Mouse (Mus musculus): ENCODE data around the gene Hmcn1. TPM values are rescaled to one million over a fixed set of nuclear protein-coding genes. Genes with fewer than 3 reads are reported as not detected.

Gene Hmcn1
- polyA plus RNA-seq, 1 experiment from 2014 or later, result 8.8 TPM

DNA sequence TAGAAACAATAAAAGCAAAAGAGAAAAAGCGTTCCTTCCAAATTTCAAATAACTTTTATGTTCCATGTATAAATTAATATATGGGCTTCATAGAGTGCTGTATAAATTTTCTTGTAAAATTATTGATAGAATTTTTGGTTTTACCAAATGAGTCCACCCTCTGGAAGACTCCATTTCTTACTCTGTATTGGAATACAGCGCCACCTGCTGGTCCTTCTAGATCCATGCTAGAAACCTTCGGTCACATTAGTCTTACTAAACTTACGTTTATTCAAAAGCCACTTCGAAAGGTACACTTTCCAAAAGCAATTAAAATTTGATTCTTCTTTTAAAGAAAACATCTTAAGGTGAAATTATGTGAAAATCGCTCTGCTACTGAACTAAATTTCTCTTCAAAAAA, 73.0 kb downstream of the Hmcn1 start:
- H3K4me1 ChIP-seq, result no peaks in the 10 kb centered on the region
- WGBS, result 57% methylated on average over 6 of the region's 6 CpGs
- no peak overlapping the region for H3K27ac ChIP-seq
- no peak overlapping the region for H3K9ac ChIP-seq
- no peak overlapping the region for H3K4me3 ChIP-seq
- H3K27me3 ChIP-seq (replicated peaks), result no peaks in the 10 kb centered on the region
- H3K36me3 ChIP-seq, result no peaks in the 10 kb centered on the region
- no peaks in the 10 kb centered on the region for H3K9me3 ChIP-seq
- no peak for ATAC-seq (ENCODE audit: low FRiP score, low read depth)
- H3K4me2 ChIP-seq (replicated peaks), result no peak overlapping the region

DNA sequence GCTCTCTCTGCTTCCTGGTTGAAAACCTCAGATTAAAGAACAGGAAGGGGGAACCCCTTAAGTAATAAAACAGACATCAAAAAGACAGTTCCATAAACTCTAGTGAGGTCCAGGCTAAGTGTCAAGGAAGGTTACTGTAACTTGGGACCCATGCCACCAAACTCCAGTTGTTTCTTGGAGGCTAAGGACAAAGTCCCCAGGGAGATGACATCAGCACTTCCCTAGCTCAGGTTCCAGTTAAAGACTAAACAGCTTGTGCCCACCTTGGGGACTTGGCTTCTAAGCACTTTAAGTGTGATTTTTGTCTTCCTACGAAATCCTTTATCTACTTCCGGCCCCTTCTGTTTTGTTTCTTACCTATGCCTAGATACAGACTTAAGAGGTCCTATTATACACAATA, 78.3 kb downstream of the Hmcn1 start:
- Histone ChIP-seq H3K4me3 (no peak overlapping the region), H3K9me3 (no peaks in the 10 kb centered on the region), H3K4me2 (replicated peaks) (no peak overlapping the region), H3K27ac (no peak overlapping the region), H3K27me3 (replicated peaks) (no peaks in the 10 kb centered on the region), H3K9ac (no peak overlapping the region), H3K4me1 (no peaks in the 10 kb centered on the region), H3K36me3 (no peaks in the 10 kb centered on the region)
- 88% methylated on average over 2 of the region's 2 CpGs for WGBS
- ATAC-seq (ENCODE audit: low FRiP score, low read depth), result no peak

DNA sequence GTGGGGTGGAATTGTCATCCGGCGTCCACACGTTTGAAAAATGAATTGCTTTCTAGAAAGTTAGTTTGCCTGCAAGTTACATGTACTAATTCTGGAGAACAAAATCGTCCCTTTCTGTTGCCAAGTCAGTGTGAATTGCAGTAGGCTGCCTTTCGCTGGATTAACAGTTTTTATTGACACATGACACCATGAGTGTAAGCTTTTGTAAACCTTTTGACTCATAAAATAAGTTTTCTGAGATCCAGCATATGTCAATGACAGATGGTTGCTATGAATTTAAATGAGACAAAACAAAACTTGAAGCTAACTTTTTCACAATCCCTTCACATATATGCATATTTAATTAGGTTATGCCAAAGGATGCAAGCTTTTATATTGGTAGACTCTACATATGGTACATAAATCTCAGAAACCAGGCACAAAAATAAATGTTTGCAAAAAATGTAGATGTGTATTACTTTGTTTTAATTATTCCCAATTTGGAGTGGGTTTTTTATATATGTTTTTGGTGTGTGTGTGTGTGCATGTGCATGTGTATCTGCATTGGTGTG, 79.6 kb downstream of the Hmcn1 start:
- Histone ChIP-seq H3K9me3 (no peaks in the 10 kb centered on the region), H3K4me2 (replicated peaks) (no peak overlapping the region), H3K9ac (no peak overlapping the region), H3K4me1 (no peaks in the 10 kb centered on the region), H3K4me3 (no peak overlapping the region), H3K27me3 (replicated peaks) (no peaks in the 10 kb centered on the region), H3K36me3 (no peaks in the 10 kb centered on the region), H3K27ac (no peak overlapping the region)
- ATAC-seq (ENCODE audit: low FRiP score, low read depth), result no peak
- WGBS, result 88% methylated on average over 5 of the region's 5 CpGs

DNA sequence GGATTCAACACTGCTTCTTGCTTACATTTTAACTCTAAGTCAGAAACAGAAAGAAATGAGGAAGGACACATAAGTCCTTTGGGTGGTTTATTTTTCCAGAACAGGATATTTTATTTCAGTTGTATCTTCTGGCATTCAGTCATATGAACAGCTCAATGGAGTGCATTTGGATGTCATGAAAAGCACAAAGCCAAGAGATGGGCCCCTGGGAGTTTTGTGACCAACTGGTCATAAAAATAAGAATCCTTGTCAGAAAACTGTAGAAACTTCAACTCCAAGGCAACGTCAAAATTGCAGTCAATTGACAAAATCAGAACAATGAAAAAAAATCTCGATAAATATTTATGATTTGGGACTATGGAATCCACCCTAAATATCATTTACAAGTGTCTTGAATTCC, 83.6 kb downstream of the Hmcn1 start:
- Histone ChIP-seq H3K4me2 (replicated peaks) (no peak overlapping the region), H3K9me3 (no peaks in the 10 kb centered on the region), H3K36me3 (no peaks in the 10 kb centered on the region), H3K4me3 (no peak overlapping the region), H3K9ac (no peak overlapping the region), H3K27ac (no peak overlapping the region), H3K4me1 (no peaks in the 10 kb centered on the region), H3K27me3 (replicated peaks) (no peaks in the 10 kb centered on the region)
- 85% methylated on average over 2 of the region's 2 CpGs for whole genome bisulfite sequencing
- no peak for ATAC-seq (ENCODE audit: low FRiP score, low read depth)

DNA sequence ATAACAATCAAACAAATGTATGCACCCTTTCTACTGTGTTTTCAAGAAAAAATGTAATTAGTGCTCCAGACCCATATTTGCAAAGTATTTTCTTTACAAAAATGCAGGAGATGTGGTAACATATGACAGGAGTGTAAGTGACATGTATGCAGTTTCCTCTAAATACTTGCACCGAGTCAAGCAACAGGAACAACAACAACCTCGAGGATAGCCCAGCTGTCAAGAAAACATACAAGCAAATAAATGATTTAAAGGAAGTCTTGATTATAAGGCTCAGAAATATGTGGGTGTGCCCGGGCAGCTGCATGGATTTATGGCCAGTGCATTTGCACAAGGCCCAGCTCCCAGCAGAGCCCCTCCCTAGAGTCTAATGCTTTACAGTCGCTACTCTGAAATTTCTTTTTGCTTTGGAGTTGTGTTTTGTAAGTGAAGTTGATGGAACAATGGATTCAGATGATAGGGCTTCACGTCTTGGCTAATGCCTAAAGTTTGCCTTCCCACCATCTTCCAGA, 99.5 kb downstream of the Hmcn1 start:
- no peaks in the 10 kb centered on the region for H3K4me1 ChIP-seq
- H3K9me3 ChIP-seq, result no peaks in the 10 kb centered on the region
- no peaks in the 10 kb centered on the region for H3K36me3 ChIP-seq
- no peak overlapping the region for H3K4me3 ChIP-seq
- no peak for ATAC-seq (ENCODE audit: low FRiP score, low read depth)
- no peak overlapping the region for H3K9ac ChIP-seq
- 79% methylated on average over 5 of the region's 5 CpGs for WGBS
- H3K4me2 ChIP-seq (replicated peaks), result no peak overlapping the region
- no peaks in the 10 kb centered on the region for H3K27me3 ChIP-seq (replicated peaks)
- no peak overlapping the region for H3K27ac ChIP-seq

DNA sequence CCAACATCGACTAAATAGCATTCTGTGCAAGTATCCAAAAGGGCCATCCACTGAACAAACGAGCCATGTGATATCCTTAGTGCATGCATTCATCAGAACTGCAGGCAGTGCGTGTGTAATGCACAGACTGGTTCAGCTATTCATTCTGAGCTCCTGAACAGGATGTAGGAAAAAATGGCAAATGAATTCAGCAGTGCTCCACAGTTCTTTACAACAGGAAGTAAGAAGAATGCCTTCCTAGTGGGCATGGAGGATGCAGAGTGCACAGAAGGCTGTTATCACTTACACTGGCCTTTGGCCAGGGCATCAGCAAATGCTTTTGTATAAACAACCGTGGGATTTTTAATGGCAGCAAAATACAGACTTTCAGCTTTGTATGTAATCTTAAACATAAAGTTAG, 103.2 kb downstream of the Hmcn1 start:
- Histone ChIP-seq H3K4me3 (no peak overlapping the region), H3K36me3 (no peaks in the 10 kb centered on the region), H3K27ac (no peak overlapping the region), H3K9ac (no peak overlapping the region), H3K4me1 (no peaks in the 10 kb centered on the region), H3K4me2 (replicated peaks) (no peak overlapping the region), H3K27me3 (replicated peaks) (no peaks in the 10 kb centered on the region), H3K9me3 (no peaks in the 10 kb centered on the region)
- no peak for ATAC-seq (ENCODE audit: low FRiP score, low read depth)
- WGBS, result 77% methylated on average over 4 of the region's 4 CpGs

DNA sequence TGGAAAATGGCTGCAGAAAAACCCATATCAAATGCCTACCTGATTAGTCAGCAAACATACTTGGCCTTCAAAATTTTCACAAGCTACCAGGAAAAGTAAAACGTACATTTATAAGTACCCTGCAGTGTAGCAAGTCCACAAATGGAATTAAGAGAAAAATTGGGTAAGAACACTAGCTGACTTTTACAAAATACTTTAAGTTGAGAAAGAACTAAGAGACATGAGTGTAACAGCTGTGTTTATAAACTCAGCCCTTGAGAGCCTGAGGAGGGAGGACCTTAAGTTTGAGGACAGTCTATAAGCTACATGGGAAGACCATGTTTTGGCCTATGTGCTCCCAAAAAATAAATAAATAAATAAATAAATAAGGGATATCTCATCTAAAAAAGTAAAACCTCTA, 107.0 kb downstream of the Hmcn1 start:
- H3K36me3 ChIP-seq, result no peaks in the 10 kb centered on the region
- no peak overlapping the region for H3K4me2 ChIP-seq (replicated peaks)
- no peaks in the 10 kb centered on the region for H3K4me1 ChIP-seq
- H3K27me3 ChIP-seq (replicated peaks), result no peaks in the 10 kb centered on the region
- no peaks in the 10 kb centered on the region for H3K9me3 ChIP-seq
- H3K27ac ChIP-seq, result no peak overlapping the region
- 90% methylated on average over 1 of the region's 1 CpGs for WGBS
- no peak for ATAC-seq (ENCODE audit: low FRiP score, low read depth)
- H3K9ac ChIP-seq, result no peak overlapping the region
- no peak overlapping the region for H3K4me3 ChIP-seq

DNA sequence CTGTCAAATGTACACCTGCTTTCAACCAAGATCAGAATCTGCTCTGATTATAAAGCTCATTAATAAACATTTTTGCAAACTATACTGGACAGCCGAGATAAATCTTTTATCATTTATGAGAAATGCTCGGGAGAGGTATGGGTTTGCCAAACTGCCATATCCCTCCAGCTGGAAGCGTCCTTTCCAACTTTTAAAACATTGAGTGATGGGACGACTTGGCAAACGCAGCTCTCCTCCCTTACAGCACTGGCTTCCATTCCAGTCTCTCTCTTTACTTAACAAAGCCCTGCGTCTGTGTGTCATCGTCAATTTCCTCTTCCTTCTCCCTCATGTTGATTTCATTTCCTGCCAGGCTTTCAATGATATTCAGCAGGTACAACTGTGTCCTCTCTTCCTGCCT, 114.8 kb downstream of the Hmcn1 start:
- no peaks in the 10 kb centered on the region for H3K27me3 ChIP-seq (replicated peaks)
- H3K9ac ChIP-seq, result no peak overlapping the region
- no peak overlapping the region for H3K27ac ChIP-seq
- no peaks in the 10 kb centered on the region for H3K36me3 ChIP-seq
- WGBS, result 84% methylated on average over 7 of the region's 7 CpGs
- H3K9me3 ChIP-seq, result no peaks in the 10 kb centered on the region
- H3K4me3 ChIP-seq, result no peak overlapping the region
- H3K4me1 ChIP-seq, result no peaks in the 10 kb centered on the region
- no peak for ATAC-seq (ENCODE audit: low FRiP score, low read depth)
- H3K4me2 ChIP-seq (replicated peaks), result no peak overlapping the region

DNA sequence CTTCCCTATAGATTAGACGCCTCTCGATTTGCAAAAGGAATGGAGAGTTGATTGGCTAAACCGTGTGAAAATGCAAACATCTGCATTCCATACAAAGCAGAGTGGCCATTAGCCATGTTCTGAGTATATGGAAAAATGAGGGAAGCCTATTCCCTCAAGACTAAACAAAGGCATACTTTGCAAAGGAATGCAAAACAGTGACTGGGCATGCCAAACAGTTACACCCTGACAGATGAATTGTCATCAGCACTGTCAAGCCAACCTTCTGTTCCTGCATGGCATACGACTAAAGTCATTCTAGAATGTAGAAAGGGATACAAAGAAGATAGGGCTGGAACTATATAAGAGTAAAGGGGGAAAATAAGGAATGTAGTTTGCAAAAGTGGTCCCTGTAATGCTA, 115.3 kb downstream of the Hmcn1 start:
- no peak for ATAC-seq (ENCODE audit: low FRiP score, low read depth)
- no peak overlapping the region for H3K9ac ChIP-seq
- H3K27ac ChIP-seq, result no peak overlapping the region
- H3K9me3 ChIP-seq, result no peaks in the 10 kb centered on the region
- H3K4me3 ChIP-seq, result no peak overlapping the region
- no peaks in the 10 kb centered on the region for H3K27me3 ChIP-seq (replicated peaks)
- 79% methylated on average over 4 of the region's 4 CpGs for WGBS
- no peaks in the 10 kb centered on the region for H3K4me1 ChIP-seq
- H3K36me3 ChIP-seq, result no peaks in the 10 kb centered on the region
- no peak overlapping the region for H3K4me2 ChIP-seq (replicated peaks)

DNA sequence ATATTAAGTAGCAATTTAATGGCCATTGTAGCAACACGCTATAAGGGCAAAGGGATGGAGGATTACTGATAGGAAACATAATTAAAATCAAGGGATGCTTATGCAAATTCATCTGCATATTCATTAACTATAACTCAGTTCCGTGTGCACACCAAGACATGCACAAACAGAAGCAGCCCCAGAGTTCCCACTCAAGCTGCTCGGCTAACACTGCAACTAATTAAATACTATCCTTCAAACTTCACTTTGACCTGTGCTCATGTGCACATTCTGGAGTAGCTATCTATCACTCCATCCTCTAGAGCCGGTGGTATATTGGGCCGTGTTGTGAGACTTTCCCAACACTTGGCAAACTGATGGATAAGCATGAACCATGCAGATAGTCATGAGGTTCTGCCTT, 119.2 kb downstream of the Hmcn1 start:
- H3K27ac ChIP-seq, result no peak overlapping the region
- H3K9ac ChIP-seq, result no peak overlapping the region
- H3K27me3 ChIP-seq (replicated peaks), result no peaks in the 10 kb centered on the region
- H3K36me3 ChIP-seq, result no peaks in the 10 kb centered on the region
- H3K4me3 ChIP-seq, result no peak overlapping the region
- WGBS, result 83% methylated on average over 5 of the region's 5 CpGs
- no peaks in the 10 kb centered on the region for H3K4me1 ChIP-seq
- no peak overlapping the region for H3K4me2 ChIP-seq (replicated peaks)
- H3K9me3 ChIP-seq, result no peaks in the 10 kb centered on the region
- no peak for ATAC-seq (ENCODE audit: low FRiP score, low read depth)

DNA sequence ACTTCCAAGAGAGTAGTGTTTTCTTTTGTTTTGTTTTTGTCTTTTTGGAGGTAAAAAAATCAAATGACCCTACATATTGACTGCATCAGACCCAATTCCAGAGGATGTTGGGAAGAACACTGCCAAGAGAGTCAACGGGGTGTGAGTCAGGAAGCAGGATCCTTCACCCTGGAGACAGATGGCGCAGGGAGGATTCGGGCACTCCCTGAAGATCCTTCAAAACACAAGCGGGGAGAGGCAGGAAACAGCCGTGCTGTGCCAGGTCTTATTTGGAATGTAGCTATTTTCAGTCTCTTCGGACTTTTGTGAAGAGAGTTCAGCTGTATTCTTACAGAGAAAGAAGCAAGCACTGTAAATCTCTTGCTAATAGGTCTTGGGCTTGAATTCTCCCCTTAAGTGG, 120.0 kb downstream of the Hmcn1 start:
- Histone ChIP-seq H3K27ac (no peak overlapping the region), H3K4me3 (no peak overlapping the region), H3K9me3 (no peaks in the 10 kb centered on the region), H3K4me2 (replicated peaks) (no peak overlapping the region), H3K9ac (no peak overlapping the region), H3K4me1 (no peaks in the 10 kb centered on the region), H3K27me3 (replicated peaks) (no peaks in the 10 kb centered on the region), H3K36me3 (no peaks in the 10 kb centered on the region)
- no peak for ATAC-seq (ENCODE audit: low FRiP score, low read depth)
- 75% methylated on average over 6 of the region's 6 CpGs for WGBS

DNA sequence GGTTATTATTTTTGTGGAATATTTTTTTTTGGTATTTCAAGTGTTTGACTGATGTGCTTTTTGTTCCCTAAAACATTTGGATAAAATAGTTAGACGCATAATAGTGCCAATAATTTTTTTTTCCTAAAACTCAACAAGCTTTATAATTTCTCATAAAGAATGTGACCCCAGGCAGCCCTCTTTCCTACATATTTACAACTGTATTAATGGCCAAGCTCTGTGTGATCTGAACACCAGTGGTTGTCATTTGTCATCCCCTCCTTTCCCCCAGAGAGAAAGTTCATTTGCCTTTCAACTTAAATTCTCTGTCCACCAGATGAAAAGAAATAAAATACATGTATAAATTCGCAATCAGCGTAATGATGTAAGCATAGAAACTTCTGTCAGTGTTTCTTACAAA, 121.1 kb downstream of the Hmcn1 start:
- Histone ChIP-seq H3K27me3 (replicated peaks) (no peaks in the 10 kb centered on the region), H3K4me3 (no peak overlapping the region), H3K27ac (no peak overlapping the region), H3K9ac (no peak overlapping the region), H3K36me3 (no peaks in the 10 kb centered on the region), H3K9me3 (no peaks in the 10 kb centered on the region), H3K4me2 (replicated peaks) (no peak overlapping the region), H3K4me1 (no peaks in the 10 kb centered on the region)
- no peak for ATAC-seq (ENCODE audit: low FRiP score, low read depth)
- WGBS, result 90% methylated on average over 3 of the region's 3 CpGs

DNA sequence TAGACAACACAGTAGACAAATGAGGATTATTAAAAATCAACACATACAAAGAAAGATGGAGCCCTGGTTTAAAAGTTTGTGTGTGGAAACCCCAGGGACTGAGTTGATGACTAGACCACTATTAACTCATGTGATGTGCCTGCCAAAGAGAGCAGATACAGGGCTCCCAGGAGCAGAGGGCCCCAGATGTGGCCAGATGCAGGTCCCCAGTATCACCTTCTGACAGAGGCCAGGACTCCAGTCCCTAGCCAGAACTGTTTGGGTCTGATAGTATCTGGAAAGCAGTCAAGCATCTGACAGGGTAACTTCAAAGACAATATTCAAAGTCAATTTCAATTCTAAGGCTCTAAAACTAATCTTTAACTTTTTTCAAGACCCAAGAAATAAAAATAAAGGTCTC, 124.0 kb downstream of the Hmcn1 start:
- H3K4me3 ChIP-seq, result no peak overlapping the region
- H3K27ac ChIP-seq, result no peak overlapping the region
- no peak overlapping the region for H3K4me2 ChIP-seq (replicated peaks)
- H3K36me3 ChIP-seq, result no peaks in the 10 kb centered on the region
- no peaks in the 10 kb centered on the region for H3K27me3 ChIP-seq (replicated peaks)
- H3K4me1 ChIP-seq, result no peaks in the 10 kb centered on the region
- H3K9ac ChIP-seq, result no peak overlapping the region
- no peak for ATAC-seq (ENCODE audit: low FRiP score, low read depth)
- H3K9me3 ChIP-seq, result no peaks in the 10 kb centered on the region
